ENCODE assay signal across 8 mouse cellular contexts in genomic region chr12:33314924-33315643, GRCm38 (mm10).
DNase-seq lines count a peak whose midpoint lies in the region; ATAC-seq and TF ChIP-seq lines count a peak whose summit lies in the region.

No protein-coding gene starts in this region.

- H3K4me1 ChIP-seq in midbrain, postnatal 0 days (ENCODE audit: insufficient read depth, low read length) = 0 out of 2 replicates have a peak, but pooled peaks cover 7% of the 10 kb centered on the region
- peaks cover 14% of the 10 kb centered on the region for H3K4me1 ChIP-seq in midbrain, embryonic 13.5 days (replicated peaks)
- peaks cover 22% of the 10 kb centered on the region for H3K4me1 ChIP-seq in lung, embryonic 15.5 days
- H3K4me1 ChIP-seq in stomach, embryonic 16.5 days (ENCODE audit: control insufficient read depth, insufficient read depth, low read length) = peaks cover 21% of the 10 kb centered on the region

- H3K27ac ChIP-seq in midbrain, postnatal 0 days (ENCODE audit: low read depth, low read length) = no peak overlapping the region
- H3K27ac ChIP-seq in midbrain, embryonic 13.5 days = no peak overlapping the region
- H3K27ac ChIP-seq in lung, embryonic 15.5 days = peak overlapping the region; percentile 60
- peak overlapping the region; percentile 46 for H3K27ac ChIP-seq in stomach, embryonic 16.5 days (ENCODE audit: low read length)

- H3K4me3 ChIP-seq in midbrain, postnatal 0 days (ENCODE audit: low read depth, low read length) = no peak overlapping the region
- H3K4me3 ChIP-seq in midbrain, embryonic 13.5 days (replicated peaks) = no peak overlapping the region
- H3K4me3 ChIP-seq in lung, embryonic 15.5 days = no peak overlapping the region
- H3K4me3 ChIP-seq in stomach, embryonic 16.5 days (replicated peaks; ENCODE audit: low read length) = peak overlapping the region; percentile 31; the same call in 1 of the 2 replicates

- H3K36me3 ChIP-seq in midbrain, postnatal 0 days (ENCODE audit: insufficient read depth, low read length) = no peaks in the 10 kb centered on the region
- no peaks in the 10 kb centered on the region for H3K36me3 ChIP-seq in midbrain, embryonic 13.5 days
- no peaks in the 10 kb centered on the region for H3K36me3 ChIP-seq in lung, embryonic 15.5 days
- no peaks in the 10 kb centered on the region for H3K36me3 ChIP-seq in stomach, embryonic 16.5 days (ENCODE audit: control insufficient read depth, insufficient read depth, low read length)

- DNase-seq in midbrain, postnatal 0 days (ENCODE audit: low spot score) = no peak
- peak; percentile 35 to 37 for DNase-seq in heart, postnatal 36 days
- DNase-seq in cerebellum, adult 11 months = no peak
- DNase-seq in right cerebral cortex, postnatal 14 days = no peak
- DNase-seq in layer of hippocampus, adult 18-20 months (ENCODE audit: low spot score in 2 of 2) = no peak

- H3K4me2 ChIP-seq in midbrain, postnatal 0 days (ENCODE audit: low read depth, low read length, poor library complexity, severe bottlenecking) = 0 out of 2 replicates have a peak overlapping the region, but pooled peaks have one; percentile 29
- no peak overlapping the region for H3K4me2 ChIP-seq in midbrain, embryonic 13.5 days (replicated peaks)
- H3K4me2 ChIP-seq in lung, embryonic 15.5 days = peak overlapping the region; percentile 25; the same call in 1 of the 2 replicates
- H3K4me2 ChIP-seq in stomach, embryonic 16.5 days (ENCODE audit: low read depth, low read length) = peak overlapping the region; percentile 42; the same call in 1 of the 2 replicates

- no peak overlapping the region for H3K9ac ChIP-seq in midbrain, postnatal 0 days (replicated peaks; ENCODE audit: low read length, poor library complexity, severe bottlenecking)
- no peak overlapping the region for H3K9ac ChIP-seq in midbrain, embryonic 13.5 days (replicated peaks)
- no peak overlapping the region for H3K9ac ChIP-seq in lung, embryonic 15.5 days
- H3K9ac ChIP-seq in stomach, embryonic 16.5 days (ENCODE audit: low read length) = no peak overlapping the region

- H3K27me3 ChIP-seq in midbrain, postnatal 0 days (ENCODE audit: insufficient read depth, low read length) = no peaks in the 10 kb centered on the region
- H3K27me3 ChIP-seq in midbrain, embryonic 13.5 days = no peaks in the 10 kb centered on the region
- H3K27me3 ChIP-seq in lung, embryonic 15.5 days = no peaks in the 10 kb centered on the region
- H3K27me3 ChIP-seq in stomach, embryonic 16.5 days (ENCODE audit: control insufficient read depth, insufficient read depth, low read length) = no peaks in the 10 kb centered on the region

- no peak for TF ChIP-seq CTCF in midbrain, postnatal 0 days (IDR thresholded peaks at IDR 0.05)

- ATAC-seq in midbrain, postnatal 0 days (ENCODE audit: low FRiP score) = no peak
- ATAC-seq in midbrain, embryonic 13.5 days = no peak
- no peak for ATAC-seq in lung, embryonic 15.5 days (ENCODE audit: borderline replicate concordance, extremely low read depth, low FRiP score, low TSS enrichment)
- ATAC-seq in stomach, embryonic 16.5 days (ENCODE audit: insufficient read depth, low FRiP score) = no peak; the same call in 1 of the 2 replicates

- no peaks in the 10 kb centered on the region for H3K9me3 ChIP-seq in midbrain, postnatal 0 days (ENCODE audit: low read length)
- no peaks in the 10 kb centered on the region for H3K9me3 ChIP-seq in midbrain, embryonic 13.5 days
- H3K9me3 ChIP-seq in lung, embryonic 15.5 days = no peaks in the 10 kb centered on the region
- H3K9me3 ChIP-seq in stomach, embryonic 16.5 days (replicated peaks; ENCODE audit: control insufficient read depth, low read length) = no peaks in the 10 kb centered on the region

- intact Hi-C loops in heart, postnatal 36 days (cut with DNase I) = loop anchor here (5.0 kb wide), 1 partner anchor 33 kb away; no protein-coding TSS in a partner anchor

- WGBS in midbrain, postnatal 0 days = 83% methylated on average over 16 of the region's 16 CpGs
- 86% methylated on average over 16 of the region's 16 CpGs for WGBS in midbrain, embryonic 13.5 days
- WGBS in lung, embryonic 15.5 days = 73% methylated on average over 16 of the region's 16 CpGs
- 73% methylated on average over 16 of the region's 16 CpGs for WGBS in stomach, embryonic 16.5 days

Comparison
In these comparisons a context has a peak if more than half of its experiments do, and no peak if none do; other contexts are left out.
1. DNase-seq: peak in heart, postnatal 36 days (2 of 2); none in midbrain, postnatal 0 days (single experiment), cerebellum, adult 11 months (single experiment), right cerebral cortex, postnatal 14 days (single experiment) and layer of hippocampus, adult 18-20 months (0 of 2).
2. H3K27ac ChIP-seq: peak in lung, embryonic 15.5 days (single experiment) and stomach, embryonic 16.5 days (single experiment); none in midbrain, postnatal 0 days (single experiment) and midbrain, embryonic 13.5 days (single experiment).